Mouse (Mus musculus) C2C12 (cell line): Measurements from ENCODE around the gene Cd68.

Source experiments
- CTCF ChIP-seq: IDR thresholded peaks from one replicate; pipeline ENCODE4 v1.5.1; 2011; ENCODE audit not compliant: control insufficient read depth, insufficient read depth, insufficient read length
- MAX ChIP-seq: IDR thresholded peaks from one replicate; pipeline ENCODE4 v1.6.1; 2011; ENCODE audit warnings: mild to moderate bottlenecking, control low read depth
- MYOG ChIP-seq: IDR thresholded peaks from one replicate; pipeline ENCODE4 v1.6.1; 2011; ENCODE audit not compliant: control insufficient read depth, insufficient read length; ENCODE audit errors: extremely low read depth
- USF1 ChIP-seq: IDR thresholded peaks from one replicate; pipeline ENCODE4 v1.6.1; 2011; ENCODE audit warnings: low read depth, mild to moderate bottlenecking, control low read depth, moderate library complexity

GRCm38 (mm10) chr11:69692863-69693262 lies 26.9 kb upstream of the Cd68 start:
- TF ChIP-seq CTCF (no peak), USF1 (no peak), MYOG (no peak), MAX (no peak)
